Mouse (Mus musculus): ENCODE results near the gene Doc2g. TPM values are rescaled to one million over a fixed set of nuclear protein-coding genes. Genes with fewer than 3 reads are reported as not detected.

Doc2g gene
- polyA plus RNA-seq, 1 experiment: 1.1 TPM

DNA sequence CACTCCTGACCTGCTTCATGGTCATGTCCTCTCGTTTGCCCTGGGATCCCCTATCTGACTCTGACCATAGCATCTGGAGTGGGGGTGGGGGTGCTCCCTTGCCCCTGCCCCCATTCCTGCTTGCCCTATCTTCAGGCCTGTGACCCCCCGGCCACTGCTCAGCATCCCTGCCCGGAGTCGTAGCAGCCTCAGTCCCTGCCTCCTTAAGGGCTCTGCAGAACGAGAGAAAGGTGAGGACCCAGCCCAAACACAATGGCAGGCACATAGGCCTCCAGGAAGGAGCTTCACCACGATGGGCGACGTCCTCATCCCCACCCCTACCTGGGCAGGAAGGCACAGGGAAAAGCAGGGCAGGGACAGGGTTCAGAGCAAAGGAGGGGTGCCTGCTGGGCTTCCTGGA, 4.8 kb upstream of the Doc2g start:
- Histone ChIP-seq H3K27ac (replicated peaks; ENCODE audit: low read depth, low read length) (no peak overlapping the region), H3K4me1 (ENCODE audit: control insufficient read depth, insufficient read depth, insufficient read length, low read length) (peaks cover 5% of the 10 kb centered on the region), H3K4me3 (ENCODE audit: insufficient read depth, low read depth, low read length) (no peak overlapping the region)

DNA sequence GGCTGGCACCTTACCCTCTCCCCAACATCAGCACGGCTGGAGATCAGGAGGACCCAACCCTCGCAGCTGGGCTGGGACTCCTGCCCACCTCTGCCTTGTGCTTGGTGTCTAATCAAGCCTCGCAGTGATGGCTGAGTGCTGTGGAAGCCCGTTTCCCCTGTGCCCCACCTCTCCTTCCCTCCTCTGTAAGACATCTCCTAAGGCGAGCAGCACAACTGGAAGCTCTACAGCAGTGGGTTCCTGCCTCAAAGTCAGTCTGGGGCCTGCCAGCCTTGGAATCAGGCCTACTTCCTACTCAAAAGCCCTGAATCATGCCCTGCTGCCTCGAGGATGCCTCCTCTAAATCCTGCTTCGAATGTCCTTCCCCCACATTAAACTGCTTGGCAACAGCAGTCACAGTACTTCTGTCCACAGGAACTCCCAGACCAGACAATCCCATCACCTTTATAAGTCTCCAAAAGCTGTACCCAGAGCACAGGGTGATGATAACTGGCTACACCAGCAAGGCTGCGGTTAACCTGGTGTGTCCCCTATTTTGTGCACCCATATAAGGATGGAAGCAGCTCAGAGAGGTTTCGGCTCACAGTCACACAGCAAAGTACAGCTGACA, 3.9 kb upstream of the Doc2g start:
- H3K27ac ChIP-seq (replicated peaks; ENCODE audit: low read depth, low read length): peak overlapping the region; percentile 71; the same call in 1 of the 2 replicates

DNA sequence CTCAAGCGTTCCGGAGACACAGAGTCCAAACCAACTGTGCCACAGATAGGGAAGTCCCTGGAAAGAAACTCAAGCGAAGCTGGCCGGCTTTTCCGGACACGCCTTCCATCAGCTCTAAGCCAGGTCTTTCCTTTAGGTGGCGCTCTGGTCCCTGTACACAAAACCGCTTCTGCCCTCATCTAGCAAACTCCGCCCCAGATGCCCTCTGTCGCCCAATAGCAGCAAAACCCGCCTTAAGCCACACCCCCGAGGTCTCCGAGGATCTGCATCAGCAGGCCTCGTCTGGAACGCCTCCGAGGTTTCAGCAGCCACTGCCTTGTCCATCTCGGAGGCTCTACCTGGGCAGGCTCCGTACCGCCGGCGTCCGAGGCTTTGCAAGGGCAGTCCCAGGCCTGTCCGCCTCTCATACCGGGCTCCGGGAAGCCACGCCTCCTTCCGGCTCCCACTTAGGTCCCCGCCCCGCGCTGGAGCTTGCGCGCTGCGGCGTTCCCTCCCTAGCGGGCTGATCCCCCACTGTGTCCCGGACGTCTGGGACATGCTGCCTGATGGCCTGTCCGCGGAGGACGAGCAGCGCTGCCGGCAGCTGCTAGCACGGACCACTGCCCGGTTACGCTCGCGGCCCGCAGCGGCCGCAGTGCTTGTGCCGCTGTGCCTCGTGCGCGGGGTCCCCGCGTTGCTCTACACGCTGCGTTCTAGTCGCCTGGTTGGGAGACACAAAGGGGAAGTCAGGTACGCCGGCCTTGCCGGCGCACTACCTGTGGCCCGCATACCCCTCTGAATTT, 2.8 kb upstream of the Doc2g start, which contains the start of the genes Nudt8 and Gm49405:
Nudt8 (plus strand) TSS at position 462 of the 782 bp plus-strand sequence.
Gm49405 (plus strand) TSS at position 508 of the 782 bp plus-strand sequence.
- Histone ChIP-seq H3K4me3 (ENCODE audit: insufficient read depth, low read depth, low read length) (peak within 1 kb of the TSS; percentile 74), H3K4me1 (ENCODE audit: control insufficient read depth, insufficient read depth, insufficient read length, low read length) (peaks cover 5% of the 10 kb centered on the region), H3K27ac (replicated peaks; ENCODE audit: low read depth, low read length) (peak within 1 kb of the TSS; percentile 89)

More for the DNA sequence above, 3.9 kb upstream of the Doc2g start:
- Histone ChIP-seq H3K4me3 (ENCODE audit: insufficient read depth, low read depth, low read length) (peak overlapping the region; percentile 57), H3K4me1 (ENCODE audit: control insufficient read depth, insufficient read depth, insufficient read length, low read length) (peaks cover 5% of the 10 kb centered on the region)

DNA sequence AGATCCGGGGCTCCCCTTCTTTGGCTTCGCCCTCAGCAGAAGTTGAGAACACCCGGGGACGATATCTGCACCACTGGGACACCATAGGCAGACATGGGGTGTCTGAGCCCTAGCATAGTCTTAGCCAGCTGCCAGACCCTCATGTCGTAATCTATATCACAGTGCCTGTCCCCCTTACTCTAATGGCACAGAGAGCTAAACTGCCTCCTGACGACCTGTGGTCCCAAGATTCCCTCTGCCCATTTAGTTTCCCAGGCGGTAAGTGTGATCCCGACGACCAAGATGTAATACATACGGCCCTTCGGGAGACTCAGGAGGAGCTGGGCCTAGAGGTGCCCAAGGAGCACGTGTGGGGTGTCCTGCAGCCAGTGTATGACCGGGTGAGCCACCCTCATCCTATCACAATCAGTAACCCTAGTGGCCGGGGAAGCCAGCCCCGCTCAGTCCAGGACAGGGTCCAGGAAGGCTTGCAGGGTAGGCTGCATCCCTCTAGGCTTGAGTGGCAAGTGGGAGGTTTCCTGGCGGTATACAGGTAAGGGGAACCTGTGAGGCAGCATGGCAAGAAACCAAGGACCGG, 2.1 kb upstream of the Doc2g start:
- Histone ChIP-seq H3K4me3 (ENCODE audit: insufficient read depth, low read depth, low read length) (peak overlapping the region; percentile 74), H3K4me1 (ENCODE audit: control insufficient read depth, insufficient read depth, insufficient read length, low read length) (peaks cover 5% of the 10 kb centered on the region), H3K27ac (replicated peaks; ENCODE audit: low read depth, low read length) (peak overlapping the region; percentile 61; the same call in 1 of the 2 replicates)

DNA sequence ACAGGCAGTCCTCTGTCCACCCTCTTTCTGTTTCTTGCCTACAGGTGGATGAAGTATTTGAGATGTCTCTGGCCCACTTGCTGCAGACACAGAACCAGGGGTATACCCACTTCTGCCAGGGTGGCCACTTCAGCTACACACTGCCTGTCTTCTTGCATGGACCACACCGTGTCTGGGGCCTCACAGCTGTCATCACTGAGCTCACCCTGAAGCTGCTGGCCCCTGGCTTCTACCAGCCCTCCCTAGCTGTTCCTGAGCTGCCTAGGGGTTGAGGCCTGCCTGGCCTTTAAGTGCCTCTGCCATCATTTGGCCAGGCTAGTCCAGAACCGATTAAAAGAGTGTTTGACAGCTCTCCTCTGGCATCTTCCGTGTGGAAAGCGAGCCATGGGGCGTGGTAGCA, 1.4 kb upstream of the Doc2g start:
- Histone ChIP-seq H3K4me1 (ENCODE audit: control insufficient read depth, insufficient read depth, insufficient read length, low read length) (peaks cover 5% of the 10 kb centered on the region), H3K27ac (replicated peaks; ENCODE audit: low read depth, low read length) (no peak overlapping the region), H3K4me3 (ENCODE audit: insufficient read depth, low read depth, low read length) (no peak overlapping the region)

DNA sequence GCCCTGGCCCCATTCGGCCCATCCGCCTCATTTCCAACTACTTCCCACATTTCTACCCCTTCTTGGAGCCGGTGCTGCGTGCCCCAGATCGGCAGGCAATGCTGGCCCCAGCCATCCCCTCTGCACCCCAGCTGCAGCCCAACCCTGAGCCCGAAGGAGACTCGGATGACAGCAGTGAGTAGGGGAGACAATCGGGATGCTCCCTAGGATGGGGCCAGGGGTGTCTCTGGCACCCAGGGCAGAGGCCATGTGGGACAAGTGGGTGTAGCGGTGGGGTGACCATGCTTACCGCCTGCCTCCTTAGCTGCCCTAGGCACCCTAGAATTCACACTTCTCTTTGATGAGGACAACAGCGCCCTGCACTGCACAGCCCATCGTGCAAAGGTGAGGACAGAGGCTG, 528 bp downstream of the Doc2g start:
- no peak overlapping the region for H3K27ac ChIP-seq (replicated peaks; ENCODE audit: low read depth, low read length)
- H3K4me1 ChIP-seq (ENCODE audit: control insufficient read depth, insufficient read depth, insufficient read length, low read length): peaks cover 5% of the 10 kb centered on the region
- no peak overlapping the region for H3K4me3 ChIP-seq (ENCODE audit: insufficient read depth, low read depth, low read length)

DNA sequence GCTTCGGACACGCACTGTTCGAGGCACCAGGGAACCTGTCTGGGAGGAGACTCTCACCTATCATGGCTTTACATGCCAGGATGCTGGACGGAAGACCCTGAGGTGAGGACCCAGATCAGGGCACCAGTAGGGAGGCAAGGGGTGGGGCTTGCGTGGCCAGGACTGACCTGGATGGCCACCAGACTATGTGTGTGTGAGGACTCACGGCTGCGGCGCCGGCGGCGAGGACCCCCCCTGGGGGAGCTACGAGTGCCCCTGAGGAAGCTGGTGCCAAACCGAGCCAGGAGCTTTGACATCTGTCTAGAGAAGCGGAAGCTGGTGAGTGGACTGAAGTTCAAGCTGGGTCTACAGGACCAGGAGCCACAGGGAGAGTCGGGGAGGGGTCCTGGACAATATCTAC, 1.2 kb downstream of the Doc2g start:
- Histone ChIP-seq H3K4me1 (ENCODE audit: control insufficient read depth, insufficient read depth, insufficient read length, low read length) (peaks cover 5% of the 10 kb centered on the region), H3K4me3 (ENCODE audit: insufficient read depth, low read depth, low read length) (no peak overlapping the region), H3K27ac (replicated peaks; ENCODE audit: low read depth, low read length) (no peak overlapping the region)

DNA sequence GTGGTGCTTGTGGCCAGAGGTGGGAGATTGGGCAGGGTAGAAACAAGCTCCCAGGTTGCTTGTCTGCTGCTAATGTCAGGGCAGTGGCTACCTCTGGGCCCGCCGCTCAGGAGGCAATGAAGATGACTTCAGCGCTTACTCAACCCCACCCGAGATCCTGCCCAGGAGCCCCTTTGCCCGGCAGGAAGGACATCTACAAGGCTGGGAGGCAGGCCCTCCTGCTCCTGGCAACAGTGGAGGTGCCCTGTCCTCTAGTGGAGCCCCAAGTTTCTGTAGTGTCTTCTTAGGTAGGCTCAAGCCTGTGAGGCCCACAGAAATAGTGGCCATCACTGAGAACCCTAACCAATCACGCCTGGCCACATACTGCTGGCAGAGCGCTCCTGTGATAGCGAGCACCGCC, 2.0 kb downstream of the Doc2g start:
- no peak overlapping the region for H3K4me3 ChIP-seq (ENCODE audit: insufficient read depth, low read depth, low read length)
- H3K27ac ChIP-seq (replicated peaks; ENCODE audit: low read depth, low read length): no peak overlapping the region
- peaks cover 5% of the 10 kb centered on the region for H3K4me1 ChIP-seq (ENCODE audit: control insufficient read depth, insufficient read depth, insufficient read length, low read length)

DNA sequence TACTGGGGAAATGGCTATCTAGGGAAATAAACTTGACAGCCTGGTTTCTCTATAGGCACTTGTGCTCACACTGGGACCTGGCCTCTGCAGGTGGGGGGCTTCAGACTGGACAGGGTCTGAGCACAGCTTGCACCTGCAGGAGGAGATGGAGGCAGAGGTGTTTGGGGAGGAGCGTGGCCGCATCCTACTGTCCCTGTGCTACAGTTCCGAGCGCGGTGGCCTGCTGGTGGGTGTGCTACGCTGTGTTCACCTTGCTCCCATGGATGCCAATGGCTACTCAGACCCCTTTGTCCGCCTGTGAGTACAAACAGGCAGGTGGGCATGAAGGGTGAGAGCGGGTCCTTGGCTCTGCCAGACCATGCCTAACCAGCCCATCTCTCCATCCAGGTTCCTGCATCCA, 2.9 kb downstream of the Doc2g start:
- Histone ChIP-seq H3K4me1 (ENCODE audit: control insufficient read depth, insufficient read depth, insufficient read length, low read length) (peaks cover 4% of the 10 kb centered on the region), H3K27ac (replicated peaks; ENCODE audit: low read depth, low read length) (no peak overlapping the region), H3K4me3 (ENCODE audit: insufficient read depth, low read depth, low read length) (no peak overlapping the region)

DNA sequence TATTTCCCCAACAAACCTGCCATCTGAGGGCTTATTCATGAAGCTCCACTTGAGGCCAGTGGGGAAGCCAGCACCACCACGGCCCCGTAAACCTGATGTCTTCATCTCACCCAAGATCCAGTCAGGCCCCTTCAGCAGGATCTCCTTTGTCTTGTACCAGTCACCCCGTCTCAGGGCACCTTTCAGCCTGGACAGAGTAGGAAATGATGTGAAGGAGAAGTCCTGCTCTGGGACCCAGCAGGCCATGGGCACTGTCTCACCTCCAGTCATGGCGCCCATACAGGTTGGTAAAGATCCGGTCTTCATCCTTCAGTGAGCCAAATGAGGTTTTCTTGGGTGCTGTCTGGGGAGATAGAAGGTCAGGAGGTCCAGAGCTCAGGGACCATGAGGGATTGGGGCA, 8.0 kb downstream of the Doc2g start:
- no peak overlapping the region for H3K27ac ChIP-seq (replicated peaks; ENCODE audit: low read depth, low read length)
- no peaks in the 10 kb centered on the region for H3K4me1 ChIP-seq (ENCODE audit: control insufficient read depth, insufficient read depth, insufficient read length, low read length)
- H3K4me3 ChIP-seq (ENCODE audit: insufficient read depth, low read depth, low read length): 0 out of 2 replicates have a peak overlapping the region, but pooled peaks have one; percentile 3

DNA sequence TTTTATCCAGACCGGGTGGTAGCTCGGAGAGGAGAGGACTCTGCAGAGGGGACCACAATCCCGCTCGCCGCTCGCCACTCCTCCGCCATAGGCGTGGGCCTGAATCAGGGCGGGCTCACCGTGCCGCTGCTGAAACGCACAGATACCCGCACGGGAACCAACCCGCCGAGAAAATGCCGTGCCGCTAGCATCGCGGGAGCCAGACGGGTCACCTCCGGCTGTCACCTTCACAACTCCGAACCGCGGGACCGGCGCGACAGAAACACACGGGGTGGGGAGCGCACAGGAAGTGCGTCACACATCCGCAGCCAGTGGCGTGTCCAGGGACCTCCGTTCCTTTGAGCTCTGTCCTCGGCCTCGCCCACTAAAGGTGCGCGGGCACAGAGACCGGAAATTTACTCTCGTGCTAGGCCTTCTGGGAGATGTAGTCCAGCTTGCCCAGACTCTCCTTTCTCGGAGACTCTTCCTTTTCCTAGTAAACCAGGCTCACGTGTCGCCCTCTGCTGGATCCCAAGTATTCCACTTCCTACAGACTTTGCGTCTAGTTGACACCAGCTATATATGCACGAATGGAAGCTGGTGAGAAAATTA, 9.4 kb downstream of the Doc2g start, which contains the start of gene Ndufv1:
Ndufv1 (minus strand) TSS at position 375 of the 591 bp plus-strand sequence.
- Histone ChIP-seq H3K4me3 (ENCODE audit: insufficient read depth, low read depth, low read length) (peak within 1 kb of the TSS; percentile 86), H3K27ac (replicated peaks; ENCODE audit: low read depth, low read length) (peak within 1 kb of the TSS; percentile 91), H3K4me1 (ENCODE audit: control insufficient read depth, insufficient read depth, insufficient read length, low read length) (no peaks in the 10 kb centered on the region)

DNA sequence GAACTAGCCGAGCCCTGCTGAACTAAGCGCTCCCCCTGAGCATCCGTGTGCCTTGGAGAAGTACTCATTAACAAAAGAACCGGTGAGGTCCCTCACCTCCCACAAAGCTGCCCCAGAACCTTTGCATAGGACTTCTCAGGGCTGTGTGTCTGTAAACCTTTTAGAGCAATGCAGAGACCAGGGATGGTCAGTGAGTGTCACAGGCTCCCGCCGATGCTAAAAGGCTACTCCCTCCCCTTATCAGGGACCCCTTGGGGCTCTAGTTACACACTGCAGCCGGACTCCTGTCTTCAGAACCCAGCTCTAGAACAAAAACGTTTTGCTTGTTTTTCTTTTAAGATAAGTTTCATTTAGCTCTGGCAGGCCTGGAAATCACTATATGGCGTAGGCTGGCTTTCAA, 10.0 kb downstream of the Doc2g start:
- Histone ChIP-seq H3K4me1 (ENCODE audit: control insufficient read depth, insufficient read depth, insufficient read length, low read length) (no peaks in the 10 kb centered on the region), H3K27ac (replicated peaks; ENCODE audit: low read depth, low read length) (no peak overlapping the region), H3K4me3 (ENCODE audit: insufficient read depth, low read depth, low read length) (peak overlapping the region; percentile 50)

DNA sequence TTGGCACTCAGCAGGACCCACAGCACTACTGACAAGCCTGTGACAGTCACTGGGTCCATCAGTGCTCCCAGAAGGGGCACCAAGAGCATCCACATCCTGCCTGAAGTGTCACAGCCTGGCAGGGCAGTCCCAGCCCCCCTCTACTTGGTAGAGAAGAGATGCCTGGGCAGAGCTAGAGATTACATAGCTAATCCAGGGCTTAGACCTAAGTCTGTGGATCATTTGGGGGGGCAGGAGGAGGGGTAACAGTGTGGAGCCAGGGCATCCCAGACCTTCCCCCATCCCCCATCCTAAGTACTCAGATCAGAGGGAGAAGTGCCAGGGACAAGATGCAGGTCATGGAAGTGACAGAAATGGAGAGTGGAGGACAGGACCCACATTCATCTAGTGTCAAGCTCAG, 11.7 kb downstream of the Doc2g start:
- Histone ChIP-seq H3K27ac (replicated peaks; ENCODE audit: low read depth, low read length) (no peak overlapping the region), H3K4me3 (ENCODE audit: insufficient read depth, low read depth, low read length) (no peak overlapping the region), H3K4me1 (ENCODE audit: control insufficient read depth, insufficient read depth, insufficient read length, low read length) (no peaks in the 10 kb centered on the region)

DNA sequence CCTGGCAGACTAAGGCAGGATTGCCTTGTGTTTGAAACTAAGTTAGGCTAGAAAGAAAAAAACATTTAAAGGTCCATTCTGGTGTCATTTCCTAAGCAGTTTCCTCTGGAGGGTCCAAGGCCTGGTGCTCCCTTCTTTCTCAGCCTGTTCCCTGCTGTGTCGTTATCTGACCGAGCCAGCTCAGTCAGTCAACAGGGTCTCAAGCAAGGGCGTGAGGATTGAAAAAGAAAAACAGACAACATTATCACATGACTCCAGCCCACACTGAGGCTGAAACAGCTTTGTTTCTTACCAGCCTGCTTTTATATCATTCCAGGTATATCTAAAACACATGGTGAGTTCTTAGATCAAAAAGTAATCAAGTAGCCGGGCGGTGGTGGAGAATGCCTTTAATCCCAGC, 12.5 kb downstream of the Doc2g start:
- Histone ChIP-seq H3K4me1 (ENCODE audit: control insufficient read depth, insufficient read depth, insufficient read length, low read length) (no peaks in the 10 kb centered on the region), H3K4me3 (ENCODE audit: insufficient read depth, low read depth, low read length) (no peak overlapping the region), H3K27ac (replicated peaks; ENCODE audit: low read depth, low read length) (no peak overlapping the region)

DNA sequence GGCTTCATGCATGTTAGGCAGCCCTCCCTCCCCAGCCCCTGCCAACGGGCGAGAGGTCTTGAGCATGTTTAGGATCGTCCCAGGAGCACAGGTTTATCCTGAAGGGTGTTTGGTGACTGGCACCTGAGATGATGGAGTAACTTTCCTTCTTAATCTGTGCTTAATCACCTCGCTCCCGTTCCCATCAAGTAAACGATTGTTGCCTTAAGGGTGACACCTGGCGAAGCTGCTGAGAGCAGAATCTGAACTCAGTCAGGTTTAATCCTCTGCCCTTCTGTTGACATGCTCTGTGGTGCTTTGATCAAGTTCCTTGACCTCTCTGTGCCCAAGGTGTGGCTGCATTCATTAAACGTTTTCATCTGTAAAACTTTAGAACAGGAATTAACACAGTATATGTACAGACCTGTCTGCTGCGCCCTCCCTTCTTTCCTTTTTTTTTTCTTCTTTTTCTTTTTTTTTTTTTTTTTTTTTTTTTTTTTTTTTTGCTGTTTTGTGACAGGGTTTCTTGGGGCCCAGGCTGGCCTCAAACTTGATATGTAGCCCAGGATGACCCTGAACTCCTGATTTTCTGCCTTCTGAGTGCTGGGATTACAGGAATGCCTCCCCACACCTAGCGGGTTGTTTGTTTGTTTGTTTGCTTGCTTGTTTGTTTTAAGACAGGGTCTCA, 14.9 kb downstream of the Doc2g start:
- Histone ChIP-seq H3K4me1 (ENCODE audit: control insufficient read depth, insufficient read depth, insufficient read length, low read length) (no peaks in the 10 kb centered on the region), H3K27ac (replicated peaks; ENCODE audit: low read depth, low read length) (no peak overlapping the region)

More for the DNA sequence above, 14.9 kb downstream of the Doc2g start:
- no peak overlapping the region for H3K4me3 ChIP-seq (ENCODE audit: insufficient read depth, low read depth, low read length)

Measured in brown adipose tissue, adult 24 weeks (tissue).